Mouse (Mus musculus) spleen, adult 12 weeks (tissue): ENCODE measurements around the gene Hoxd3.

ENCODE experiments used
- DNase-seq: peaks from one replicate; pipeline ENCODE4 v3.0.0; 2022; ENCODE audit warnings: low spot score

The Hoxd3 gene

DNA sequence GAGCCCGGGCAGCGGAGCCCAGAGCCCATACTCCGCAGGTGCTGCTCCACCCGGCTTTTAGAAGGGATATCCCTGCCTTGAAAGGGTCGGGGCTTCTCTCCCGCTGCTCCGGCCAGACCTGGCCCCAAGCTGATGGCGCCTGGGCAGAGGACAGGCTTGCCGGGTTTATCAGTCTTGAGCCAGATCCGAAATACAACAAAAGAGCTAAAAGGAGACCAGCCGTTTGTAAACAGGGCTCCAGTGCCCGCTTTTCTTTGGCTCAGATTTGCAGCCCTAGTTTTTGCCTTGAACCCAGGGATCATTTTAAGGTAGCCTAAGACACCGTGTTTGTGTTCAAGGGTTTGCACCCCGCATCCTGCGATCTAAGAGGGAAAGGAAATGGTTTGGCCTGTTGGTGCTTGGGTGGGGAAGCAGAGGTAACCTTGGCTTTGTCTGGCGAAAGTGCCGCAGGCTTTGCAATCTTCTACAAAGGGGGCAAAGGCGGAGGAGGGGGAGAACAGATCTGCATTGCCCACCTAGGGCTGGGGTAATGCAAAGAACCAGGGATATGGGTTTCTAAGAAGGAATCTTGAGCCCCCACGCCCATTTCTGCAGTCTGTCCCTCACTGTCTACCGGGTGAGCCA, 18.8 kb upstream of the Hoxd3 start:
- no peak for DNase-seq

DNA sequence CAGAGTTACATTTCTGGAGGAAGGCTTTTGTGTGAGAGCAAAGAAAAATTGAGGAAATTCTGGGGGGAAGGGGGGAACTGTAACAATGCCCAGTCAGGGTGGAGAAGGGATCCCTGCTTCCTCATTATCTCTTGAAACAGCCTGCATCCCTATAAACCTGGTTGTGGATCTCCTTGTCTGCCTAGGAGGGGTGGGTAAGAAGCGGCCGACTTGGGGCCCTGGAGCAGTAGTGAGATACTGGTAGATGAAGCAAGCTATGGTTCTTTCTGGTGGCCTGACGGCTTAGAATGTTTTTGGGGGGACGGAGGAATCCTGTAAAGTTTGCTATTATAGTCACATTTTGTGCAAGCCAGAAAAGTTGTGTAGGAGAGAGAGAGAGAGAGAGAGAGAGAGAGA, 18.3 kb upstream of the Hoxd3 start:
- no peak for DNase-seq

DNA sequence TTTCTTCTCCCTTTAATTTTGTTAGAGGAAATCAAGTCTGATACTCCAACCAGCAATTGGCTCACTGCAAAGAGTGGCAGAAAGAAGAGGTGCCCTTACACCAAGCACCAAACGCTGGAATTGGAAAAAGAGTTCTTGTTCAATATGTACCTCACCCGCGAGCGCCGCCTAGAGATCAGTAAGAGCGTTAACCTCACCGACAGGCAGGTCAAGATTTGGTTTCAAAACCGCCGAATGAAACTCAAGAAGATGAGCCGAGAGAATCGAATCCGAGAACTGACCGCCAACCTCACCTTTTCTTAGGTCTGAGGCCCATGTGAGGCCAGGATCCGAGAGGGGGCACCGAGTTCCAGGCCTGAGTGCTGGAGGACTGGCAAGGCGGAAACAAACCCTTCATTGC, 17.7 kb upstream of the Hoxd3 start:
- no peak for DNase-seq

DNA sequence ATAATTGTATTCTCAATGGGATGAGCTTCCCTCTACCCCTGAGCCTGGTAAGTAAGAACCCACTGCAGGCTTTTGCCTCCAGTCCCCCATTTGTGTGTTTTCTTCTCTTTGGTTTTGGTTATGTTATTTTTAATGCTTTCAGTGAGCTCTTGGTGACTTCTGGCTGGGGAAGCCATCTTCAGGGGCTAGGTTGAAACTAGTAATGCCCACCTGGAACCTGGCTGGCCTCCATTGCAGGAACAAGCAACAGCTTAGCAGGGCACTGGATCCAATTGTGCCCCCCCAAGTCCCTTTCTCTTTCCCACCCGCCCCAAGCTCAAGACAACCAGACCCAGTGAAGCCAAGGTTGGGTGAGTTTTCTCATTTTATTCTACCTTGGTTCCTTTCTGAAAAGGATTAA, 16.3 kb upstream of the Hoxd3 start:
- no peak for DNase-seq

DNA sequence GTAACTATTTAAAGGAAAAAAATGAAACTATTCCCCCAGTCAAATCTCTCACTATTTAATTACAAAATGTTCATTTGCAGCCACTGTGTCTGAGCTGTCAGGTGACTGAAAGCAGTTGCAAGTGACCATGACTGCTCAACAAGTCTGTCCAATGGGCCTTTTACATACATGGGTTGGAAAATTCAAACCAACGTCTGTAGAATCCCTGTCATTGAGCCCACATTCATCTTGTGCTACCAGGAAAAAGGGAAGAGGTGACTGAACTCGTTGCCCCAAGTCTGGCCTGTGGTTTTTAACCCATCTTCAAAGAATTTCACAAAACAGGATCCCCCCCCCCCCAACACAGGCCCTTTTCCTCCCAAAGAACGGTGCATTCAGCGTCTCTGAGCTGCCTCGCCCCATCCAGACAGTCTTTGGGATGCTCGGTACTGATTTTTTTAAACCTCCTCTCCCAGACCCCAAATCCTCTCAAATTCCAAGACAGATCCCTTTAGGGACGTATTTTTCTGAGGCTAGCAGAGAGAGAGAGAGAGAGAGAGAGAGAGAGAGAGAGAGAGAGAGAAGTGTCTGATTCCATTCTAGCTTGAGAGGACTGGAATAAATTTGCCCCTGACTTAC, 15.8 kb upstream of the Hoxd3 start:
- DNase-seq, result no peak

DNA sequence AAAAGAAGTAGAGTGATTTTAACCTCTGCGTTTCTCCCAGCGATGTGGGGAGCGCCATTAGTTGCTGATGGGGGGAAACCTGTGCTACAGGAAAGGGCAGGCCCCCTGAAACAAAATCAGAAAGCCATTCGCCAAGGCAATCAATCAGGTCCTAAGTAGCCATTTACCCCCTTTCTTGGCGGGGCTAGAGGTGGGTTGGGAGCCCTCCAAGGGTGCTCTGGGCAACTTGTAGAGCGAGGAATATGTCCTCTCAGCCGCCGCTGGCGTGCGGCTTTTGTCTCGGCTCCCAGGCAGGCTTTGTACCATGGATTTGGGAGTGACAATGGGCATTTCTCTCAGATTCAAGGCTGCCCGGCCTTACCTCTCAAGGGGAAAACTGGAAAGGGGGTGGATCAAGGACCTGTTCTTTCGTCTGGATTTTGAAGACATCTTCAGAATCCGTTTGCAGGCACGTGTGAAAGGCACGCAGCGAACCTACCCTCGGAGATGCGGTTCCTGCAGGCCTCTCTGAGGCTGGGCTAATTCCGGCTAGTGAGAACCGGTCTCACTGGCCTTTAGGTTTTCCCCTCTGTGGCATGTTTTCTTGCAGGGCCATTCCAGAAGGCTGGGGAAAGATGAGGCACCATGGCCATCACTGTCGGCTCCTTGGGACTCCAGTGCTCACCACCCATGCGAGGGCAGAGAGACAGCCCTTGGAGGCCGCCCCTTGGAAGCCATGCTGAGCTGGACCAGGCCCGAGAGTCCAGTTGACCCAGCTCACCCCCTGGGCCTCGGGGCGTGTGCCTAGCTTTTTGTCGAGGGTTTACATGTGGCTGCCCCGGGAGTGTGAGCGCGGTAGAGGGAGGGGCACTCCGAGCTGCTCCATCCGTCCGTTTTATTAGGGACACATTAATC, 15.0 kb upstream of the Hoxd3 start:
- DNase-seq, result no peak

DNA sequence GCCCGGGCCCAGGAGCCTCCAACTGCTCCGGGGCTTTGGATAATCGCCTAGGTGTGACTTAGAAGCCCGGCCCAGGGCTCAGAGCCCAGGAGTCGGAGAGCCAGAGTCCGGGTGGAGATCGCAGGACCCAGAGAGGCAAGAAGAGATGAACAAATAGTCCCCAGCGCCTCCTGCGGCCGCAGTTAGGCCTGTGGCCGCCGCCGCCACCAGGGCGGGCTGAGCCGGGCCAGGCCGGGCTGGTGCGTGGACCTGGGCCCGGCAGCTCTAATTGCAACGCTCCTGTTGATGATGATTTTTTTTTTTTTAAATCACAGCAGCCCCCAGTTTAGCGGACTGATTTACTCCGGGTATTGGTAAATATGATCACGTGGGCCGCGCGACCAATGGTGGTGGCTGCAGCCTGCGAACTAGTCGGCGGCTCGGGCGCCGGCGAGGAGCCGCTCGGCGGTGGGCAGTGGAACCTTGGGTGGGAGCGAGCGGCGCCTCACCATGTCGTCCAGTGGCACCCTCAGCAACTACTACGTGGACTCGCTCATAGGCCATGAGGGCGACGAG, 14.1 kb upstream of the Hoxd3 start, which contains the start of gene Hoxd9:
Gene Hoxd9, plus strand, starts transcription at position 161 of the 555 bp plus-strand sequence.
- no peak for DNase-seq

DNA sequence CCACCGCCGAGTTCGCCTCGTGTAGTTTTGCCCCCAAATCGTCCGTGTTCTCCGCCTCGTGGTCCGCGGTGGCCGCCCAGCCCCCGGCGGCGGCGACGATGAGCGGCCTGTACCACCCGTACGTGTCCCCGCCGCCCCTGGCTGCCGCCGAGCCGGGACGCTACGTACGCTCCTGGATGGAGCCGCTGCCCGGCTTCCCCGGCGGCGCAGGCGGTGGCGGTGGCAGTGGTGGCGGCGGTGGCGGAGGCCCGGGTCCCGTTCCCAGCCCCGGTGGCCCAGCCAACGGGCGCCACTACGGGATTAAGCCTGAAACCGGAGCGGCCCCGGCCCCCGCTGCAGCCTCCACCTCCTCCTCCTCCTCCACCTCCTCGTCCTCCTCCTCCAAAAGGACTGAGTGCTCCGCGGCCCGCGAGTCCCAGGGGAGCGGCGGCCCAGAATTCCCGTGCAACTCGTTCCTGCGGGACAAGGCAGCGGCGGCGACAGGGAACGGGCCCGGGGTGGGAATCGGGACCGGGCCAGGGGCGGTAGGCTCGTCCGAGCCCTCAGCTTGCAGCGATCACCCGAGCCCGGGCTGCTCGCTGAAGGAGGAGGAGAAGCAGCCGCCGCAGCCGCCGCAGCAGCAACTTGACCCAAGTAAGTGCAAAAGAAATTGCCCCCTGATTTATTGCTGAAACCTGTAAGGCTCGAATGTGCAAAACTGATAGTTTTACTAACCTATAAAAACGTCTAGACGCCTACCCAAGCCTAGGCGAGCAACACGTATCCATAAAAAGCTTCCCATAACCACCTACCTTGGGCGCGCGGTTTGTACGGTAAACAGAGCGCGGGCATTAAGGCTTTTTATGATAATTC, 13.3 kb upstream of the Hoxd3 start:
- DNase-seq, result no peak

DNA sequence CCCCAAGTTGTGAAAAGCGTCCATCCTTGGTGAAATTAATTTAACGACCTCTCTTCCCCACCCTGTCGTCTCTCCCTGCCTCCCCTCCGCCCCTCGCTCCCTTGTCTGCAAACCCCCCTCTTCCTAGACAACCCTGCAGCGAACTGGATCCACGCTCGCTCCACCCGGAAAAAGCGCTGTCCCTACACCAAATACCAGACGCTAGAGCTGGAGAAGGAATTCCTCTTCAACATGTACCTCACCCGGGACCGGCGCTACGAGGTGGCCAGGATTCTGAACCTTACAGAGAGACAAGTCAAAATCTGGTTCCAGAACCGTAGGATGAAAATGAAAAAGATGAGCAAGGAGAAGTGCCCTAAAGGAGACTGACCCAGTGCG, 12.7 kb upstream of the Hoxd3 start:
- no peak for DNase-seq

DNA sequence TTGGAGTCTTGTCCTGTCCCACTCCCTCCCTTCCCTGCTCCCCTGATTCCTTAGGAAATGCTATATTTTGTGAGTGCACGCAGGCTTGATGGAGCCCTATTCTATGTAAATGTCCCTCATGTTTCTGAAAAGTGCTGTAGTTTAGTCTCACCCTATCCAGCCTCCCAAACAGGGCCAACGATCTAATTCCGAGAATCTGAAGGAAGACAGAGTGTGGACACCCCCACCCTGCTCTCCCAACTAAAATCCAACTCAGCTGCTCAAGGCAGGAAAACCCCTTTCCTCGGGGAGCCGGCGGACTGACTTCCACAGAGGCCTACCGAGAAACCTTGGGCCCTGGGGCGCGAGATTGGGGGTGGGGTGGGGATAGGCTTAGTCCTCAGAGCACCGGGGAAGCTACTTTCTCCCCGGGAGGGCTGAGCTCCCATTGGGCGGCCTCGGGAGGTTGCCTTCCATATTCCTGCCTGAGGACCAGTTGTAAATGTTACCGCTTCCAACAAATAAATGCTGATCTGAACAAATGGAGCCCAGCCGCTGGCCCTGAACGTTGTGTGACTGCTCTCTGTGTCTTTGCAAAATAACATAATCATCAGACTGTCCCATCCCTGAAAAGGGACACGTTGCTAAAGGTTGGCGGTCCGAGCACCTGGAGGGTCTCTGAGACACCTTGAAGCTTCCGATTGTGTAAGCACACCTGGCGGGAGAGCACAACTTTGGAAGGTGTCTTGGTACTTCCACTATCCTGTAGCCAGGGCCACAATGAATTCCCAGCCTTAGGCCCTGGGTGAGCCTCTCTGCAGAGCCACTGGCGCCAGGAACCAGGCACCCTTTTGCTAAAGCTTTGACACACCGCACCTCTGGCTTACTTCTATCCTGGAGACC, 11.8 kb upstream of the Hoxd3 start:
- no peak for DNase-seq

DNA sequence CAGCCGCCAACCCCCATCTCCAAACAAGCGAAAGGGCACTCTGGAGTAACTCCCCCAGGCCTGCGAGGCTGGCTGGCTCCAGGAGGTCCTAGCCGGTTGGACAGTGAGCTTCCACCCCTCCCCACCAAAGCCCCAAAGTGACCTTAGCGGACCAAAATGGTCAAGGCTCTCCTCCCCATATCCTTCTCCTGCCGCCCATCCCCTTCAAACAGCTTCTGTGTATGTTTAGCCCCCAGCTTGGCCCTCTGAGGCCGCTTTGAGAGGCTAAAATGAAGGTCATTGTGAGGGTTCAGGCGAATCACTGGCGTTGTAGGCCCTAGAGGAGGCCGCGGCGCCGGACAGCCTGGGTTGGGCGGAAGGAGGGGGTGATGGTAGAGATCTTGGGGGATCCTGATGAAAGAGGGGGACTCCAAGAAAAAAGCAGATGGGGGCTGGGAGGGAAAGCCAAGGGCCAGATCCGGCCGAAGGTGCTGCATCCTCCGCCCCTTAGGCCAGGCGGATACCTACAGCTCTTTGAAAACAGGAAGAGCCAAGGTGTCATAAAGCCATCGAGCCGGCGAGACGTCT, 11.1 kb upstream of the Hoxd3 start:
- no peak for DNase-seq

DNA sequence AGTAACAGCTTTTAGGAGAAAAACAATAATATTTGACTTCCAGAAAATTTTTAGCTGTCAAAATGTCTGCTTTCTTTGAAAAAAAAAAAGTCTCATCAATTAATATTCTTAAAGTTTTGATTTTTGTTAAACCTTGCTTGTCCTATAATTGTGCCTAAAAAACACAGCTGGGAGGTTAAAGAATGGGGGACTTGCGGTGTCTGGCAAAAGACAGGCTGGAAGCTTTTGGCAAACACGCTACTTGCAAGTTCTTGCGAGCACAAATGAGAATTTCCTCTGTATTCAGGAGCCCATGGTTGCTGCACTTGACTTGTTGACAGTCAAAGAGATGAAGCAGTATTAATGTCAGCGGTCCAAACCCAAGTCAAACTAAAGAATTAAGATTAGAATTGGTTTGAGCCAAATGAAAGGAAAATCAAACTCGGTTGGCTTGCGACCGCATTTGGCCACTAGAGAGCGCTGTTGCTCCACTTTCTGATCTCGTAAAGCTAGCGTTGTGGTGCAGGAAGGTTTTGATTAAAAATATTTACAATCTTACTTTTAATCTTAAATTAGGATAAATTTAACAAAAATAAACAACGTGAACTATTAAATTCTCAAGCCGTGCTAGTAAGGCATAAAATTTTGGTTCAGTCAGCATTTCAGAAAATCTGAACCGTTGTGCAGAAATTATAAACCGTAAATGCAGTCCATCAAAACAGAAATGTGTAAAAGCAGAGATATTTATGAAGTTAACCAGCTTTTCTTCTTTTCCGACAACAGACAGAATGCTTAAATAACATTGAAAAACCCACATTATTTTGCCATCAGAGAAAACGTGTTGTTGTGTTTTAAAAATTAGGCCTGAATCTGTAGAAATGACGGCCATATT, 9.5 kb upstream of the Hoxd3 start:
- no peak for DNase-seq

DNA sequence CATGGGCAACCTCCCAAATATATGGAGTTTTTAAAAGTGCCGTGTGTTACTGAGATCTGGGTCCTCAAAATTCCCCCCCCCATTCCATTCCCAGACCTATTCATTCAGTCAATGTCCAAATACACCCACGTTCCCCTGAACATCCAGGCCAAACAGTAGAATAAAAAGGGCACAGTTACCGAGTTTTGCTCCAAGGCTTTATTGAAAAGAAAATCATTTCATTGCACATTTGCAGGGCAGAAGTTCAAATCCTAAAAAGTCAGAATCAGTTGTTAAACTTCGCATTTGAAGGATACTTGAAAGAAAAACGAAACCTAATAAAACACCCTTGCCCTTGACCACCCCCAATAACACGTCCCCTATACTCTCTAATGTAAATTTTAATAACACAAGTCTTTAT, 8.9 kb upstream of the Hoxd3 start:
- no peak for DNase-seq

DNA sequence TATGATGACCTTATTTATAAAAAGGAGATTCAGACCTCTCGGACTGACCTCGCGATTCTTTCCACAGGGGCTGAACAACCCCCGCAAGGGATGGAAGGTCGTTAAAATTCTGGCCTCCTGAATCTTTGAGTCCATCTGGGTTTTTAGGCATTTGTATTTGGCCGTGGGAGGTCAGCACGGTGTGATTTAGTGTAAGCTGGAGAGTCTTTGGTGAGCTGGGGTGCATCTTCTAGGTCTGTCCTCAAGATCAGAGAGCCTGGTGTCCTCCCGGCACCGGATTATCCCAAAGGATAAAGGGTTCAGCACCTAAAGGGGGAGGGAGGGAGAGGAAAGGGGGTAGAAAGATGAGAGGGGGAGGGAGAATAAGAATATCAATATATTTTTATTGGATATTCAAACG, 8.4 kb upstream of the Hoxd3 start:
- no peak for DNase-seq

DNA sequence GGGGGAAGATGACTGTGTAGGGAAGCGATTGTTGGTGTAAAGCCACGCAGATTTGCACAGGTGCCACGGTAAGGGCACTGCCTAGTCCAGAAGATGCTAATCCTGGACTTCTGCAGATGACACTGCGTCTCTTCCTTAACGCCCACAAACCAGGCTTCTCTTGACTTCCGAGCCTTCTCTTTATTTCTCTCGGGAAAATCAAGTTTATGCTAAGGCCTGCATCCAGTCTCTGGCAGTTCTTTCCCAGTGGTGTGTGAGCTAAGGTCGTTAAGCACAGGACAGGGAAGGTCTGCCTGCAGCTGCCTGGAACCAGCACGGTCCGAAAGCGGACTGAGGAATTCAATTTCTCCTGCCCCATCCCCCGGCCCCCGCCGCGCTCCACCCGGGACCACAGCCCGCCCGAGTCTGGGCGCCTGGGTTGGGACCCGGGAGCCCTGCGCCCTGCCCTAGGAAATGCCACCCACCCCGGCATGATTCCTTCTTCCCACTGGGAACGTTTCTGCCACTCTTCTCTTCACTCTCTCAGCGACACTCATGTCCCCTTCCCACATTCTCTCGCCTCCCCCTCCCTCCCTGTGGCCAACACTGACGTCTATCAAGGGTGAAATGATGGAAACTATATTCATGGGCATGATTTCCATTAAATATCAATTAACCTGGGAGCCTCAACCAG, 7.9 kb upstream of the Hoxd3 start:
- DNase-seq, result no peak

DNA sequence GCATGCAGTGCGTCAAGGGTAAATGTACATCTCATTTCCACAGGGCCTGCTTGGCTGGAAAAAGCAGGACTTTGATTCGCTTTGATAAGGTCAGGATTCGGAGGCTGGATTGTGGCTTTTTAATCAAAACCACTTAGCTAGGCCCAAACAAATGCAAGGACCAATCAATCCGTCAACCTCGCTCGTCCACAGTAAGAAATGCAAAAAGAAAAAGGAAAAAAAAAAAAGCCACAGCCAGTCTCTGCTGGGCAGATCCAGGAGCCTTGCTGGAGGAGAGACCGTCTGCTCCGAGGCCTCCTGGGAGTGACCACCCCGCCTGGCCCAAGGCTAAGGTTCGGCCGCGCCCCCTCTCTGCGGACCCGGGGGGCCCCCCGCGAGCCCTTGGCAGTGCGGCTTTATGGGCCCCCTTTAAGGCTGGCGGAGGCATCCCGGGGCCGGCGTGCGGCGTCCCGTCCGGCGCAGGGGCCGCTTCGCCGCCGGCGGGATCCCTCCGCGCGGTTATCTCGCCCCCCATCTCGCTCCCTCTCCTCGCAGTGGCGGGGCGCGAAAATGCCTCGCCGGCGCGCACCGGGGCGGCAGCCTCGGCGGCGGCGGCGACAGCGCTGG, 7.2 kb upstream of the Hoxd3 start, which contains the start of gene Hoxd8:
Gene Hoxd8, plus strand, starts transcription at position 223 of the 606 bp plus-strand sequence.
- DNase-seq, result no peak

DNA sequence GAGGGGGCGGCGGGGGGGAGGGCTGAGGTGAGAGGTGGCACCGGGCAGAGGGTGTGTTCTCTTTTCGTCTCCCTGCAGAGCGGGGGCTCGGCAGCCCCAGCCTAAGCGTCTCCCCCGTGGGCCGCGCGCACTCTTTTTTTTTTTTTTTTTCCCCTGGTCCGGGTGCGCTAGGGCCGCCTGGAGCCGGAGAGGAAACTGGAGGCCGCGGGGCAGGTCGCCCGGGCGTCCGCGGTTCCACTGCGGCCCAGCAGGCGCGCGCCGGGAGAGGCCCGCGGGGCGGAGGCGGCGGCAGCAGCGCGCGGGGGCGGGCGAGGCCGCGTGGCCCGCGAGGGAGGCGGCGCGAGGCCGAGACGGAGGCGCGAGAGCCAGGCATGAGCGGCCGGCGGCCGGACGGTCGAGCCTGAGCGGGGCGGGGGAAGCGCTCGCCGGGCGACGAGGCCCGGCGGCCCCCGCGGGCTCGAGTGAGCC, 6.7 kb upstream of the Hoxd3 start:
- DNase-seq, result no peak

DNA sequence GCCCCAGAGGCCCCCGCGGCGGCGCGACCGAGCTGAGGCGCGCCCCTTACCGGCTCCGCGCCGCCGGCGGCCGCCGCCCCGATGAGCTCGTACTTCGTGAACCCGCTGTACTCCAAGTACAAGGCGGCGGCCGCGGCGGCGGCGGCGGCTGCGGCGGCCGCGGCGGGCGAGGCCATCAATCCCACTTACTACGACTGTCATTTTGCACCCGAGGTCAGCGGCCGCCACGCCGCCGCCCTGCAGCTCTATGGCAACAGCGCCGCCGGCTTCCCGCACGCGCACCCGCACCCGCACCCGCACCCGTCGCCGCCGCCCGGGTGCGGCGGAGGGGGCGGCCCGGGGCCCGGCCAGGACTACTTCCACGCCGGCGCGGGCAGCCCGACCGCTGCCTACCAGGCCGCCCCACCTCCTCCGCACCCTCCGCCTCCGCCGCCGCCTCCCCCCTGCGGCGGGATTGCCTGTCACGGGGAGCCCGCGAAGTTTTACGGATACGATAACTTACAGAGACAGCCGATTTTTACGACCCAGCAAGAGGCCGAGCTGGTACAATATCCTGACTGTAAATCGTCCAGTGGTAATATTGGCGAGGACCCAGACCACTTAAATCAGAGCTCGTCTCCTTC, 6.1 kb upstream of the Hoxd3 start:
- DNase-seq, result no peak
